Mouse (Mus musculus) spleen, adult 12 weeks (tissue): ENCODE data around the gene Uhmk1.
A peak's percentile ranks its signal among the peaks of the same experiment; 100 is the strongest.
"Not testable (repeated sequence)": the region's sequence is repeated elsewhere in the genome, so short reads cannot be mapped to it uniquely, and the experiment has no call there.

Experiments
- DNase-seq: peaks from one replicate; pipeline ENCODE4 v3.0.0; 2022; ENCODE audit warnings: low spot score

The Uhmk1 gene

DNA sequence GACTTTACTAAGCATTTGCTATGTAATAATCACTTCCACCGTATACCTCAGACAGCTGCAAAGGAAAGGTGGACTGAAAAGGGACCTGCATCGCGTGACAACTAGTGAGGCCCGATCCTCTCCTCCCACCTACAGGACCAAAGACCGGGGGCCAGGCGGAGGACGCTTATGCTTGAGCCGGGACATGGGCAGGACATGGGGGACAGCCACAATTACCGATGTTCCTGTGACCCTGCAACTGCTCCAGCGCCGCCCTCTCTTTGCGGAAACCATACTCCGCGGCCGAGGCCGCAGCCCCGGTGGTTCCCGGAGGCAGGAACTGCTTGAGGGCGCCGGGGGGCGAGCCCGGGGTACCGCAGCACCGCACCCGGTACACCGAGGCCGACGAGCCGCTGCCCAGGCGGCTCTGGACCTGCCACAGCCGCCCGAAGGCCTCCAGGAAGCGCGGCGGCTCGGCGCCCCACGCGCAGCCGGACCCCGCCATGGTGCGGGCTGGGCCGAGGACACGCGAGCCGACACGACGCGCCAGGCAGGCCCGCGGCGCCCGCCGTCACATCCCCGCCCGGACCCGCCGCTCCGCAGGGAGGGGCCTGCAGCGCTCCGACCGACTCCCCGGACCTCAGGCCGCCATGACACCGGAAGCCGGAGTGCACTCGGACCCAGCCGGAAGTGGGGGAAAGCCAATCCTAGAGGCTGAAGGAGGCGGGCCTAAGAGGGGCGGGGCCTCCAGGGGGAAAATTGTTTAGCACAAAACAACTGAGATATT lies at the start of gene Uhmk1:
Gene Uhmk1, minus strand, starts transcription at position 641 of the 766 bp plus-strand sequence.
- DNase-seq: peak; percentile 81

DNA sequence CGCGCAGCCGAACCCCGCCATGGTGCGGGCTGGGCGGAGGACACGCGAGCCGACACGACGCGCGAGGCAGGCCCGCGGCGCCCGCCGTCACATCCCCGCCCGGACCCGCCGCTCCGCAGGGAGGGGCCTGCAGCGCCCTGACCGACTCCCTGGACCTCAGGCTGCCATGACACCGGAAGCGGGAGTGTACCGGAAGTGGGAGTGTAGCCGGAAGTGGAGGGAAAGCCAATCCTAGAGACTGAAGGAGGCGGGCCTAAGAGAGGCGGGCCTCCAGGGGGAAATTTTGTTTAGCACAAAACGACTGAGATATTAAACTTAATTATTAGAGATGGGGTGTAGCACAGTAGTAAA lies 40.3 kb upstream of the Uhmk1 start:
- peak; percentile 55 for DNase-seq

GRCm38 (mm10) chr1:170254893-170255559 lies 39.8 kb upstream of the Uhmk1 start:
- no peak for DNase-seq

GRCm38 (mm10) chr1:170245016-170245415 lies 29.8 kb upstream of the Uhmk1 start:
- DNase-seq: no peak

GRCm38 (mm10) chr1:170232688-170233087 lies 17.5 kb upstream of the Uhmk1 start, which contains the start of gene Sh2d1b2:
Gene Sh2d1b2 (plus strand): TSS chr1:170232749.
- DNase-seq: not testable (repeated sequence)

GRCm38 (mm10) chr1:170223276-170223675 lies 8.1 kb upstream of the Uhmk1 start:
- no peak for DNase-seq

GRCm38 (mm10) chr1:170220351-170220750 lies 5.2 kb upstream of the Uhmk1 start:
- DNase-seq: no peak

DNA sequence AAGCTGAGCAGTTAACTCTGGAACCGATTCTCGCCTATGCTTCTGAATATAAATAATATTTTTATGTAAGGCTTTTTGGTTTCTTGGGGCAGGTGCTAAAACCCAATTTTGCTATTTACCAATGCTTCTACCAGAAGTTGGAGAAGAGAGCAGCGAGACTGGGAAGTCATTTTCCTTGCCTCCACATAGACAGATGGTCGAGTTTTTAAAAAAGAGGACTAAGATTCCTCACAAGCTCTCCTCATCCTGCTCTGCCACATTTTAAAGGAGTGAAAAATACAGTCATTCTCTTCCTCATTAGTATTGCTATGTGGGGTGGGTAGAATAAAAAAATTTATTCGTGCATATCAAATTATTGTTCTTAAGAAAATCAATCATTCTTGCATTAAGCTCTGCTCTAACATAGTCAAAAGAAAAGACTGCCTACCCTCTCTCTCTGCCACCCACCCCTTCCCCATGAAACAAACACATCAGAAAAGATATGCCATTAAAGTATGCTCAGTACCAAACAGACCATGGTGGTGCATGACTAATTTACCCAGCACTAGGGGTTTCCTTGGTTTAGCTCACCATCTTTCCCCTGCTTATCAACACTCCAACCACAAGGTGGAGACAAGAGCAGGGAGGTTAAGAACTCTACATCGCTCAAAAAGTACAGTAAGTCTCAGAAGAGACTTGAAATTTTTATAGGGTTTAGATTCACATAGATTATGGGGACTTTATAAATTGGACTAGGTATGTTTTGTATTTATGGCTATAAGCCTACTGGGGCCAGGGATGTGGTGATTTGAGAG lies 3.1 kb upstream of the Uhmk1 start:
- DNase-seq: no peak

GRCm38 (mm10) chr1:170215590-170215989 lies 393 bp upstream of the Uhmk1 start:
- DNase-seq: no peak

- no peak for DNase-seq
These were observed 827 bp downstream of the Uhmk1 start for GRCm38 (mm10) chr1:170214383-170214756.

DNA sequence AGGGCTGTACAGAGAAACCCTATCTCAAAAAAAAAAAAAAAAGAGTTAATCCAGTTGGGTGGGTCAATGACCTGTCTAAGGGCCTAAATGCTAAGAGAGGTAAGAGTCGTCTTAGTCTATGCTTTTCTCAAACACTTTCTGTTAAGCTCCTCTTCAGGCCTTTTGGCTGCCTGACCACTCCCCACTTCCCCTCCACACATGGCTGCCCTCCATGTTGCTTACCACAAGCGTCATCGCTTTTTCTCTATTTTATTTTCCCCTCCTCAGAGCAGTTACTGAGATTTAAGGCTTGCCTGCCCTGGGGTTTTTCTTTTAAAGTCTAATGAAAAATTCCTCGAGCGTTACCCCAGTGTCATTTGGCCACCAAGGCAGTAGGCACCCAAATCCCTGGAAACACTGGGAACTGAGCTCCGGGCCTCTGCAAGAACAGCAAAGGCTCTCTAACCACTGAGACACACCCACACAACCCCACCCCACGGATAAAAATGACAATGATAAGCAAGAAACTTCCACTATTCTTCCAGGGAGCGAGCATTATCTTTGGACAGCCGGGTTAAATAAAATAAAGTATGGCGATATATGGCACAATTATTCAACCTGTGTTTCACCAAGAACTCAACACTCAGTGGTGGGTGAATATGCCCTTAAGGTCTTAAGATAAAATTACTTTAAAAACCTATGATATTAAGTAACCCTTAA lies 1.9 kb downstream of the Uhmk1 start:
- DNase-seq: no peak

GRCm38 (mm10) chr1:170206395-170206794 lies 8.8 kb downstream of the Uhmk1 start:
- DNase-seq: no peak

- no peak for DNase-seq
These were observed 14.8 kb downstream of the Uhmk1 start for GRCm38 (mm10) chr1:170200379-170200778.

- no peak for DNase-seq
These were observed 19.0 kb downstream of the Uhmk1 start for GRCm38 (mm10) chr1:170196211-170196610.

DNA sequence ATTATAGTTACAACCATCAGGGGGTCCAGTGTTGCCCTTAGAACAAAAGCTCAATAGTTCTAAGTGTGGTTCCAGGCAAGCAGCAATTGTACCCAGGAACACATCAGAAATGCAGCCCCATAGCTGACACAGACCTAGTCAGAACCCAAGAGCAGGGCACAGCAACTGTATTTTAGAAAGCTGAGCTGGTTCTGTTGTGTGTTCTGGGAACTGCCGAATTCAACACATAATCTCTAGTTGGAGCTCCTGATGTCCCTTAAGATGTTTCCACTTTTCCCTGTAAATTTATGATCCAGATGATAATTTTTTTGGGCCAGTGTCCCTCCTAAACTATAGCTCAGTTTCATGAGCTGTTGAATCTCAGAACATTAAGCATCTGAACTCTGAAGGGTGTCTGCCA lies 23.3 kb downstream of the Uhmk1 start:
- DNase-seq: no peak

- no peak for DNase-seq
These were observed 25.0 kb downstream of the Uhmk1 start for GRCm38 (mm10) chr1:170190225-170190624.

- DNase-seq: no peak
These were observed 26.6 kb downstream of the Uhmk1 start for GRCm38 (mm10) chr1:170188601-170189000.

DNA sequence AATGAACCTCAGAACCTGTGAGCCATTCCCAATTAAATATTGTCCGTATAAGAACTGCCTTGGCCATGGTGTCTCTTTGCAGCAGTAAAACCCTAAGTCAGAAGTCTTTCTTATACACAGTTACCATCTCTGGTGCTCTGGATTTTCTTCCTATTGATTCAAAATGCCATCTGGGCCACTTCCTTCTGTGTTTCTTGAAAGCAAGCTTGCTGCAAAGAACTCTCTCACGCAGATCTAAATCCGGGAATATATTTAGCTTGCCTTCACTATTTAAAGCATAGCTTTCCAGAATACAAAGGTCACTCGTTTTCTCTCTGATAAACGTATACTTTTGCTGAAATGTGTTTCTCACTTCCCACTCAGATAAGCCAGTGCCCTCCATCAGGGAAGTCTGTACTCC lies 28.7 kb downstream of the Uhmk1 start:
- no peak for DNase-seq

DNA sequence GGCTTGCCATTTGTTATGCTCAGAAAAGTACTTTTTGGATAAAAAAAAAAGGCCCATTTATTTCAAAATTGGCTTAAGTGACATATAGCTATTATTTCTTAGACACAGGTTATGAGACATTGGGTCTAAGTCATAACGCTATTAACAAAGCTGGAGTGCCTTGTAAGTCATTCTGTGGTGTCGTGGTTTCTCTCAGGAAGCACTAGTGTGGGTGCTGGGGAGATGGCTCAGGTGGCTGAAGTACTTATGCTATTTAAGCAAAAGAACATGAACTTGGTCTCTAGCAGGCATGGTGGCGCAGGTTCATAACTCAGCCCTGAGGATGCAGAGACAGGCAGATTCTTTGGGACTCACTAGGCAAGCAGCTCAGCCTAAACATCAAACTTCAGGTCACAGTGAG lies 30.1 kb downstream of the Uhmk1 start:
- no peak for DNase-seq

DNA sequence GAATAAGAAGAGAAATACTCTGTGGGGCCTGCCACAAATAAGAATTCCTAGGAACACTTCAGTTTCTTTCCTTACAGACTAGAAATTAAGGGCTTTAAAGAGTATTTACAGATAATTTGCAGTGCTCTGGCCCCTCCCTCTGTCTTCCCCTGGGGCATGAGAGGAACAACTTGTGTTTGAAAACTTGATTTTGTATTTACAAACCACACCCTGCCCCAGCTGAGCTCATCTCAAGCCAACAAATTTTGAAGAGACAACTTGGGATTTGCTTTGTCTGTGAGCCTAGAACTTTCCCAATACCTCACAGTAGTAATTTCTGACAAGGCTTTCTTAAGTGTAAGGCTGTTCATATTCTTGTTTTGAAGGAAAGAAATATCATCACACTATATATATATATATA lies 32.5 kb downstream of the Uhmk1 start:
- DNase-seq: no peak

DNA sequence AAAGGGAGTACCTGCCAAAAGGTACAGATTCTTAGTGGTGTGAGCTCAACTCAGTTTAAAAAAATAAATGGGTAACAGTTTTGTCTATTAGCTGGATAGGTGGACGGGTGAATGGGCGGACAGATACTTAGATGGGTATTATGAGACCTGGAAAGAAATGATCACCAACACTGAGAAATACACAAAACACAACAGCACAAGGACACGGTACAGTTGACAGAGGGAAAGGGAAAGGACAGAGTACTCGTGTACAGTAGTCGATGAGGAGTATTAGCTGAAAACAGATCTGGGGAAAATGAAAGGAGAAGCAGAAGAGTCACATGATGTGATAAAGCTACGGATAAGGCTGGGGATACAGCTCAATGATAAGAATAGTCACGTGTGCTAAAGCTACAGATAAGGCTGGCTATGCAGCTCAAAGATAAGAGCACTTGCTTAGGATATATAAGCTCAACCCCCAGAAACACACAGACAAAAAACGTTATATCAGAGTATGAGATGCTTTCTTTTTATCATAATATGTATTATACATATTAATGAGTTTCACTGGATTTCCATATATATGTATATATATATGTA lies 38.4 kb downstream of the Uhmk1 start:
- no peak for DNase-seq

DNA sequence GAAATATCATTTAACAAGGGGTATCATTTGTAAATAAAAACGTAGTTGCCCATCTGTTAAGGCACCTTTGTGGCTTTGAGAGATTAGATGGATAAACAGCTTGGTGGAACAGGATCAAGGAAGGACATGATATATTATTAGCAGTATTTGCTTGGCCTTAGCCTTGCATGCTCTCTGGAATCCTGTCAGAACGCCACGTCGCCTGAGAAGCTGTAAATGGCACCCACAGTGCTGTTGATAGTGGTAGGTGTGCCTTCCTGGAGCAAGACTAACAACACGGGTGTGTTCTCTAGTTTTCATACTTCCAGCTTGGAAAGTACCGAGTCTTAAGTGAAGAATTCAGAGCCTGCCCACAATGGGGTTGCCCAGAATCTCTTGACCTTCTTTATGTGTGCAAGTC lies 39.3 kb downstream of the Uhmk1 start:
- DNase-seq: no peak
